Mouse (Mus musculus): Measurements from ENCODE around the gene Rab23. TPM values are rescaled to one million over a fixed set of nuclear protein-coding genes. Genes with fewer than 3 reads are reported as not detected.

Rab23 gene
- polyA plus RNA-seq, 1 experiment from 2014 or later, result 13.5 TPM

DNA sequence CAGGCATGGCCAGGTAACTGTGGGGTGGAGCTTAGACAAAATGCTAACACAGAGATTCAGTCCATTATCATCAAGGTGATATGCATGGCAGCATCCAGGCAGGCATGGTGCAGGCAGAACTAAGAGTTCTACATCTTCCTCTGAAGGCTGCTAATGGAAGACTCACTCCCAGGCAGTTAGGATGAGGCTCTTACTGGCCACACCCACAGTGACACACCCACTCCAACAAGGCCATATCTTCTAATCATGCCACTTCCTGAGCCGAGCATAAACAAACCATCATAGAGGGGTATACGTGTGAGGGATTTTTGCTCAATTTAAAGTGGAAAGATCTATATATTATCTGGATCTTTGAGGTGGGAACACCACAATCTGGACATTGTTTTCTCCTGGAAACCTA is 10.1 kb upstream of the Rab23 start:
- Histone ChIP-seq H3K9ac (ENCODE audit: low read length) (no peak overlapping the region), H3K9me3 (ENCODE audit: control insufficient read depth, low read length) (no peaks in the 10 kb centered on the region), H3K4me1 (ENCODE audit: control insufficient read depth in 2 of 2, insufficient read depth in 2 of 2, low read length in 2 of 2) (no peaks in the 10 kb centered on the region), H3K4me2 (ENCODE audit: low read length) (no peak overlapping the region), H3K36me3 (ENCODE audit: control insufficient read depth, insufficient read depth, low read length) (no peaks in the 10 kb centered on the region), H3K27ac (replicated peaks in 1 of 2; ENCODE audit: control insufficient read depth in 1 of 2, insufficient read depth in 1 of 2, low read depth in 2 of 2, low read length in 2 of 2) (no peak overlapping the region), H3K27me3 (ENCODE audit: control insufficient read depth, insufficient read depth, low read length) (no peaks in the 10 kb centered on the region; the same call in 1 of the 2 replicates), H3K4me3 (ENCODE audit: control insufficient read depth in 1 of 2, insufficient read depth in 1 of 2, low read depth in 1 of 2, low read length in 2 of 2) (no peak overlapping the region)
- WGBS, result 53% methylated on average over 2 of the region's 2 CpGs
- ATAC-seq (ENCODE audit: insufficient number of reproducible peaks, insufficient read depth, low FRiP score, low read depth), result no peak

DNA sequence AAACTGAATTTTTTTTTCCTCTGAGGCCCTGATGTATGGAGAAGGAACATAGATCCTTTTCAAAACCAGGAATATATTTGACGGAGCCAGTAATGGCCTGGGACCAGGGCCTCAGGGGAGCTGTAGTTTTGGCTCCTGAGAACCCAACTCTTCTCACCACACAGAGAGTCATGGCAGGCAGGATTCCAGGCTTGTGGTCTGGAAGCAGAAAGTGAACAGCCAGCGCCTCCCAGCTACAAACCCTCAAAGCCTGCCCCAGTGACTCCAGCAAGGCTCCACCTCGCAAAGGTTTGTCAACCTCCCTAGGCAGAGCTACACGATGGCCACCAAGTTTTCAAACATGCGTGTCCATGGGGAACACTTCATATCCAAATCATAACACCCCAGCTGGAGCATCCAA is 7.7 kb upstream of the Rab23 start:
- H3K4me1 ChIP-seq (ENCODE audit: control insufficient read depth in 2 of 2, insufficient read depth in 2 of 2, low read length in 2 of 2), result no peaks in the 10 kb centered on the region
- H3K9me3 ChIP-seq (ENCODE audit: control insufficient read depth, low read length), result no peaks in the 10 kb centered on the region
- H3K27ac ChIP-seq (replicated peaks in 1 of 2; ENCODE audit: control insufficient read depth in 1 of 2, insufficient read depth in 1 of 2, low read depth in 2 of 2, low read length in 2 of 2), result no peak overlapping the region
- H3K4me2 ChIP-seq (ENCODE audit: low read length), result no peak overlapping the region
- H3K36me3 ChIP-seq (ENCODE audit: control insufficient read depth, insufficient read depth, low read length), result no peaks in the 10 kb centered on the region
- H3K27me3 ChIP-seq (ENCODE audit: control insufficient read depth, insufficient read depth, low read length), result no peaks in the 10 kb centered on the region; the same call in 1 of the 2 replicates
- ATAC-seq (ENCODE audit: insufficient number of reproducible peaks, insufficient read depth, low FRiP score, low read depth), result no peak
- no peak overlapping the region for H3K9ac ChIP-seq (ENCODE audit: low read length)
- 84% methylated on average over 5 of the region's 5 CpGs for WGBS
- H3K4me3 ChIP-seq (ENCODE audit: control insufficient read depth in 1 of 2, insufficient read depth in 1 of 2, low read depth in 1 of 2, low read length in 2 of 2), result no peak overlapping the region

DNA sequence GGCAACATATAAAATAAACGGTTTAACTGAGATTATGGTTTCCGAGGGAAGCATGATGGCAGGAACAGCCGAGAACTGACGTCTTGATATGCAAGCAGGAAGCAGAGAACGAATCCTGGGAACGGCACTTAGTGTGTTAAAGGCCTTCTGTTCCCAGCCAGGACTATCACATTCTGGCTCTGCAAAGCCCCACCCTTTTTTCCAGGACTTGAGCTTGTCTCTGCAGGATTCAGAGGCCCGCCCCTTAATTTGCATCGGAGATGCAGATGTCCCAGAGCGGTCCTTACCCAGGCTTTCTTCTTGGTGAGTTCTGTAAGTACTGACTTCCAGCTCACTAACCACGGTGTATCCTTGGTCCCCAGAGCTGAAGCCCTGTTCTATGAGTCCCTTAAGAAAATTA is 4.9 kb upstream of the Rab23 start:
- no peaks in the 10 kb centered on the region for H3K9me3 ChIP-seq (ENCODE audit: control insufficient read depth, low read length)
- no peak for ATAC-seq (ENCODE audit: insufficient number of reproducible peaks, insufficient read depth, low FRiP score, low read depth)
- H3K4me1 ChIP-seq (ENCODE audit: control insufficient read depth in 2 of 2, insufficient read depth in 2 of 2, low read length in 2 of 2), result no peaks in the 10 kb centered on the region
- no peaks in the 10 kb centered on the region; the same call in 1 of the 2 replicates for H3K27me3 ChIP-seq (ENCODE audit: control insufficient read depth, insufficient read depth, low read length)
- H3K27ac ChIP-seq (replicated peaks in 1 of 2; ENCODE audit: control insufficient read depth in 1 of 2, insufficient read depth in 1 of 2, low read depth in 2 of 2, low read length in 2 of 2), result no peak overlapping the region
- H3K36me3 ChIP-seq (ENCODE audit: control insufficient read depth, insufficient read depth, low read length), result no peaks in the 10 kb centered on the region
- no peak overlapping the region for H3K4me3 ChIP-seq (ENCODE audit: control insufficient read depth in 1 of 2, insufficient read depth in 1 of 2, low read depth in 1 of 2, low read length in 2 of 2)
- peak overlapping the region; percentile 42 for H3K4me2 ChIP-seq (ENCODE audit: low read length)
- 4% methylated on average over 10 of the region's 10 CpGs for WGBS
- H3K9ac ChIP-seq (ENCODE audit: low read length), result no peak overlapping the region

DNA sequence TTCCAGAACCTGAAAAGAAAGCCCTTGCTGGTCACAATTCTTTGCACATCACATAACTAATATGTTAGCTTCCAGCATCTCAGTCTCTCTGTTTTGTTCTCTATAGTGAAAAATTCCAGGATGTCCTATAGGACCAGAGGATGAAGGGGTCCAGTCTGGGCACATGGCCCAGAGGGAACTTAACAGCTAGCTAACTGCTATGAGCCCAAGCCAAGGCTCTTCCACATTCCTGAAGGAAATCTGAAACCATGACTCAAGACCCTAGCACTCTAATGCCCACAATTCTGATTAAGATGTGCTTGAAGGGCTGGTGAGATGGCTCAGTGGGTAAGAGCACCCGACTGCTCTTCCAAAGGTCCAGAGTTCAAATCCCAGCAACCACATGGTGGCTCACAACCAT is 2.1 kb upstream of the Rab23 start:
- Histone ChIP-seq H3K9ac (ENCODE audit: low read length) (no peak overlapping the region), H3K27me3 (ENCODE audit: control insufficient read depth, insufficient read depth, low read length) (no peaks in the 10 kb centered on the region; the same call in 1 of the 2 replicates), H3K4me3 (ENCODE audit: control insufficient read depth in 1 of 2, insufficient read depth in 1 of 2, low read depth in 1 of 2, low read length in 2 of 2) (no peak overlapping the region), H3K9me3 (ENCODE audit: control insufficient read depth, low read length) (no peaks in the 10 kb centered on the region), H3K36me3 (ENCODE audit: control insufficient read depth, insufficient read depth, low read length) (peaks cover 10% of the 10 kb centered on the region), H3K4me1 (ENCODE audit: control insufficient read depth in 2 of 2, insufficient read depth in 2 of 2, low read length in 2 of 2) (peaks cover 0 to 5% of the 10 kb centered on the region in 2 experiments; a peak in 2 of 4 replicates), H3K4me2 (ENCODE audit: low read length) (no peak overlapping the region), H3K27ac (replicated peaks in 1 of 2; ENCODE audit: control insufficient read depth in 1 of 2, insufficient read depth in 1 of 2, low read depth in 2 of 2, low read length in 2 of 2) (no peak overlapping the region)
- no peak for ATAC-seq (ENCODE audit: insufficient number of reproducible peaks, insufficient read depth, low FRiP score, low read depth)
- WGBS, result 61% methylated on average over 1 of the region's 1 CpGs

DNA sequence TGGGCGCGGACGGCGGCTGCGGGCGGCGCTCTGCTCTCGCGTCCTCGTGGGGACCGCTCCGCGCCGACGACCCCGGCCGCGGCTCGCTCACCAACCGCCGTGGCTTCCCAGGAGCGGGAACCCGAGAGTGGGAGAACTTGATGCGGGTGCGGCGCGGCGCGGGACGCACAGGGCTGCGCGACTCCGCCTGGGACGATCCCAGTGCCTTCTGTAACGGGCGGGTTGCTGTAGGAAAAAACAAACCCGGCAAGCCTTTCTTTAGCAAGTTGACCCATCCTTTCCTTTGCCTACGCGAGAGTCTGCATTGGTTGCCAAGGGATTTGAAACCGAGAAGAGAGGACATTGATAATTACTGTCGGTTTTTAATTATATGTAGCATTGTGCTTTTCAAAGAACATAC is 544 bp downstream of the Rab23 start:
- peaks cover 34% of the 10 kb centered on the region for H3K36me3 ChIP-seq (ENCODE audit: control insufficient read depth, insufficient read depth, low read length)
- H3K4me3 ChIP-seq (ENCODE audit: control insufficient read depth in 1 of 2, insufficient read depth in 1 of 2, low read depth in 1 of 2, low read length in 2 of 2), result peak overlapping the region; percentile 77 to 84
- no peaks in the 10 kb centered on the region for H3K9me3 ChIP-seq (ENCODE audit: control insufficient read depth, low read length)
- ATAC-seq (ENCODE audit: insufficient number of reproducible peaks, insufficient read depth, low FRiP score, low read depth), result no peak
- peak overlapping the region; percentile 61 to 75 for H3K27ac ChIP-seq (replicated peaks in 1 of 2; ENCODE audit: control insufficient read depth in 1 of 2, insufficient read depth in 1 of 2, low read depth in 2 of 2, low read length in 2 of 2)
- peak overlapping the region; percentile 72 for H3K4me2 ChIP-seq (ENCODE audit: low read length)
- WGBS, result under 1% methylated on average over 38 of the region's 41 CpGs
- no peaks in the 10 kb centered on the region for H3K27me3 ChIP-seq (ENCODE audit: control insufficient read depth, insufficient read depth, low read length)
- peaks cover 0 to 5% of the 10 kb centered on the region in 2 experiments; a peak in 2 of 4 replicates for H3K4me1 ChIP-seq (ENCODE audit: control insufficient read depth in 2 of 2, insufficient read depth in 2 of 2, low read length in 2 of 2)
- H3K9ac ChIP-seq (ENCODE audit: low read length), result peak overlapping the region; percentile 82

DNA sequence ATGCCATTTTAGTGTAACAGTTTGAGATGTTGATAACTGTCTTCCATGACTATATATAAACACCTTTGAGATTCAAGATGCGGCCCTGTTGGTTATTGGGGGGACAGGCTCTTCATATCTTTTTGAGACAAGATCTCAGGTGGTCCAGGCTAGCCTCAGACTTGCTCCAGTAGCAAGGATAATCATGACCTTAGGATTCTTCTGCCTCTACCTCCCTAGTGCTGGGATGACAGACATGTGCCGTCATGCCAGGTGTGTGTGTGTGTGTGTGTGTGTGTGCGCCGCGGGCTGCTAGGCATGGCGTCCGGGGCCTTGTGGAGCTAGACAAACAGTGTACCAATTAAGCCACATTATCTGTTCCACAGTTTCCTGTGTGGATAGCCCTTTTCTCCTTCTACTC is 1.3 kb downstream of the Rab23 start:
- H3K9ac ChIP-seq (ENCODE audit: low read length), result no peak overlapping the region
- H3K27me3 ChIP-seq (ENCODE audit: control insufficient read depth, insufficient read depth, low read length), result no peaks in the 10 kb centered on the region
- H3K4me2 ChIP-seq (ENCODE audit: low read length), result peak overlapping the region; percentile 72
- H3K36me3 ChIP-seq (ENCODE audit: control insufficient read depth, insufficient read depth, low read length), result peaks cover 42% of the 10 kb centered on the region
- no peak overlapping the region for H3K4me3 ChIP-seq (ENCODE audit: control insufficient read depth in 1 of 2, insufficient read depth in 1 of 2, low read depth in 1 of 2, low read length in 2 of 2)
- 74% methylated on average over 7 of the region's 7 CpGs for WGBS
- no peaks in the 10 kb centered on the region for H3K9me3 ChIP-seq (ENCODE audit: control insufficient read depth, low read length)
- ATAC-seq (ENCODE audit: insufficient number of reproducible peaks, insufficient read depth, low FRiP score, low read depth), result no peak
- H3K27ac ChIP-seq (replicated peaks in 1 of 2; ENCODE audit: control insufficient read depth in 1 of 2, insufficient read depth in 1 of 2, low read depth in 2 of 2, low read length in 2 of 2), result no peak overlapping the region
- peaks cover 0 to 5% of the 10 kb centered on the region in 2 experiments; a peak in 2 of 4 replicates for H3K4me1 ChIP-seq (ENCODE audit: control insufficient read depth in 2 of 2, insufficient read depth in 2 of 2, low read length in 2 of 2)

DNA sequence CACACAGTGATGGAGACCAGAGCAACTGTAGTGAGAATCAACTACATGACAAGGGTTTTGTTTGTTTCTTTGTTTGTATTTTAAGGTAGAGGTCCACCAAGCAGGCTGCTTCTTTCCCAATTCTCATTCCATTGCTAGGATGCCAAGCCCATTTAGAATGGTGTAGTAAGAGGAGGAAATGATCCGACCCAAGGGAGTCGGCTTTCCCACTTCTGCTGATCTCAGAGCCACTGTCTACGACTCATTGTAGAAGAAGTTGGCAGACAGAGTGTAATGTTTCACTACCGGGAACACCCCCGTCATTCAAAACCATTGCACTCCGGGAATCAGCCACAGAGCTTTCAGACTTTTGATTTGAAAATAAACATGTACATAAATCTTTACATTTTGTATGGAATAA is 4.8 kb downstream of the Rab23 start:
- no peak for ATAC-seq (ENCODE audit: insufficient number of reproducible peaks, insufficient read depth, low FRiP score, low read depth)
- Histone ChIP-seq H3K4me1 (ENCODE audit: control insufficient read depth in 2 of 2, insufficient read depth in 2 of 2, low read length in 2 of 2) (peaks cover 0 to 5% of the 10 kb centered on the region in 2 experiments; a peak in 2 of 4 replicates), H3K9me3 (ENCODE audit: control insufficient read depth, low read length) (no peaks in the 10 kb centered on the region), H3K4me2 (ENCODE audit: low read length) (no peak overlapping the region), H3K4me3 (ENCODE audit: control insufficient read depth in 1 of 2, insufficient read depth in 1 of 2, low read depth in 1 of 2, low read length in 2 of 2) (no peak overlapping the region), H3K27ac (replicated peaks in 1 of 2; ENCODE audit: control insufficient read depth in 1 of 2, insufficient read depth in 1 of 2, low read depth in 2 of 2, low read length in 2 of 2) (no peak overlapping the region), H3K9ac (ENCODE audit: low read length) (no peak overlapping the region), H3K36me3 (ENCODE audit: control insufficient read depth, insufficient read depth, low read length) (peaks cover 74% of the 10 kb centered on the region), H3K27me3 (ENCODE audit: control insufficient read depth, insufficient read depth, low read length) (no peaks in the 10 kb centered on the region)
- 83% methylated on average over 6 of the region's 6 CpGs for WGBS

DNA sequence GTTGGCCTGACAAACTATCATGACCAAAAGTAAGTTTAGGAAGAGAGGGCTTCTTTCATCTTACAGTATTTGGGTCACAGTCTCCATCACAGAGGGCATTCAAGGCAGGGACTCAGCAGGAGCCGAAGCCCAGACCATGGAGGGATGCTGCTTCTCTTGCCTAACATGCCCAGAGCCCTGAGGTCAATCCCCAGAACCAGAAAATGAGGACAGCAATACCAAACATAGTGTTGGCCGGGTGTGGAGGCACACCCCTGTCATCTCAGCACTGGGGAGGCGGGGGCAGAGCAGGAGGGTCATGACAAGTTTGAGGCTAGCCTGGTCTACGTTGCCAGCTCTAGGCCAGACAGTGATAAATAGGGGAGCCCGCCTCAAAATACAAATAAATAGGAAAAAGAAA is 5.4 kb downstream of the Rab23 start:
- peaks cover 79% of the 10 kb centered on the region for H3K36me3 ChIP-seq (ENCODE audit: control insufficient read depth, insufficient read depth, low read length)
- H3K4me2 ChIP-seq (ENCODE audit: low read length), result no peak overlapping the region
- WGBS, result 91% methylated on average over 5 of the region's 5 CpGs

More for the DNA sequence above, 5.4 kb downstream of the Rab23 start:
- ATAC-seq (ENCODE audit: insufficient number of reproducible peaks, insufficient read depth, low FRiP score, low read depth), result no peak
- Histone ChIP-seq H3K9me3 (ENCODE audit: control insufficient read depth, low read length) (no peaks in the 10 kb centered on the region), H3K4me3 (ENCODE audit: control insufficient read depth in 1 of 2, insufficient read depth in 1 of 2, low read depth in 1 of 2, low read length in 2 of 2) (no peak overlapping the region), H3K9ac (ENCODE audit: low read length) (no peak overlapping the region), H3K4me1 (ENCODE audit: control insufficient read depth in 2 of 2, insufficient read depth in 2 of 2, low read length in 2 of 2) (peaks cover 0 to 5% of the 10 kb centered on the region in 2 experiments; a peak in 2 of 4 replicates), H3K27me3 (ENCODE audit: control insufficient read depth, insufficient read depth, low read length) (no peaks in the 10 kb centered on the region), H3K27ac (replicated peaks in 1 of 2; ENCODE audit: control insufficient read depth in 1 of 2, insufficient read depth in 1 of 2, low read depth in 2 of 2, low read length in 2 of 2) (no peak overlapping the region)
